Mouse (Mus musculus) kidney, postnatal 0 days (tissue): ENCODE measurements around the gene Pygm. TPM values are rescaled to one million over a fixed set of nuclear protein-coding genes. Genes with fewer than 3 reads are reported as not detected.

Source experiments
- ATAC-seq: fragments of 200-750 bp; cut with Nextera tagmentation; replicated peaks from 2 replicates; pipeline ENCODE4 v1.8.0; 2017; ENCODE audit warnings: low read depth, moderate number of reproducible peaks, moderate TSS enrichment, moderate library complexity; ENCODE audit not compliant: low FRiP score
- DNase-seq: peaks from one replicate; pipeline ENCODE4 v3.0.0-alpha.2; 2016; ENCODE audit warnings: low spot score
- H3K27ac ChIP-seq: fragments of 300-500 bp; sonication (generic); 2 replicates; pipeline ENCODE4 v1.5.1; 2014; ENCODE audit warnings: mild to moderate bottlenecking
- H3K27me3 ChIP-seq: fragments of 300-500 bp; sonication (generic); 2 replicates; pipeline ENCODE4 v1.6.1; 2014; ENCODE audit warnings: low read length, mixed read lengths; ENCODE audit not compliant: insufficient read depth
- H3K36me3 ChIP-seq: fragments of 300-500 bp; sonication (generic); 2 replicates; pipeline ENCODE4 v1.6.1; 2014; ENCODE audit warnings: low read length, mixed read lengths; ENCODE audit not compliant: insufficient read depth
- H3K4me1 ChIP-seq: fragments of 300-500 bp; sonication (generic); replicated peaks from 2 replicates; pipeline ENCODE4 v1.6.1; 2014; ENCODE audit warnings: antibody characterized with exemption, low read length, mixed read lengths; ENCODE audit not compliant: insufficient read depth
- H3K4me2 ChIP-seq: fragments of 300-500 bp; sonication (generic); 2 replicates; pipeline ENCODE4 v1.6.1; 2014; ENCODE audit warnings: mild to moderate bottlenecking, low read length, moderate library complexity, mixed read lengths
- H3K4me3 ChIP-seq: fragments of 300-500 bp; sonication (generic); replicated peaks from 2 replicates; pipeline ENCODE4 v1.5.1; 2014; ENCODE audit warnings: low read depth, low read length
- H3K9ac ChIP-seq: fragments of 300-500 bp; sonication (generic); 2 replicates; pipeline ENCODE4 v1.6.1; 2014; ENCODE audit warnings: low read depth, low read length
- H3K9me3 ChIP-seq: fragments of 300-500 bp; sonication (generic); replicated peaks from 2 replicates; pipeline ENCODE4 v1.6.1; 2016; ENCODE audit warnings: low read length, inconsistent platforms, mixed read lengths
- CTCF ChIP-seq: IDR thresholded peaks from 2 replicates; pipeline ENCODE4 v1.5.1; 2016; ENCODE audit warnings: antibody characterized with exemption, low read depth, mild to moderate bottlenecking, moderate library complexity
- WGBS: fragments of 180-500 bp; shearing (Covaris S2); extraction: QIAGEN DNeasy Blood & Tissue Kit; methylation state at CpG from one replicate; pipeline ENCODE4 v1.1.7; 2014; 5-methylcytosine and 5-hydroxymethylcytosine counted together
- polyA plus RNA-seq: library from polyadenylated mRNA; unstranded; fragments of >200 nt; fragmentation: Nextera tagmentation; extraction: Ambion mirVana; gene quantifications from 2 replicates; pipeline ENCODE4 v1.2.1, GENCODE M21; 2015

The Pygm gene
- polyA plus RNA-seq, 1 experiment from 2014 or later, result 24.5 TPM

DNA sequence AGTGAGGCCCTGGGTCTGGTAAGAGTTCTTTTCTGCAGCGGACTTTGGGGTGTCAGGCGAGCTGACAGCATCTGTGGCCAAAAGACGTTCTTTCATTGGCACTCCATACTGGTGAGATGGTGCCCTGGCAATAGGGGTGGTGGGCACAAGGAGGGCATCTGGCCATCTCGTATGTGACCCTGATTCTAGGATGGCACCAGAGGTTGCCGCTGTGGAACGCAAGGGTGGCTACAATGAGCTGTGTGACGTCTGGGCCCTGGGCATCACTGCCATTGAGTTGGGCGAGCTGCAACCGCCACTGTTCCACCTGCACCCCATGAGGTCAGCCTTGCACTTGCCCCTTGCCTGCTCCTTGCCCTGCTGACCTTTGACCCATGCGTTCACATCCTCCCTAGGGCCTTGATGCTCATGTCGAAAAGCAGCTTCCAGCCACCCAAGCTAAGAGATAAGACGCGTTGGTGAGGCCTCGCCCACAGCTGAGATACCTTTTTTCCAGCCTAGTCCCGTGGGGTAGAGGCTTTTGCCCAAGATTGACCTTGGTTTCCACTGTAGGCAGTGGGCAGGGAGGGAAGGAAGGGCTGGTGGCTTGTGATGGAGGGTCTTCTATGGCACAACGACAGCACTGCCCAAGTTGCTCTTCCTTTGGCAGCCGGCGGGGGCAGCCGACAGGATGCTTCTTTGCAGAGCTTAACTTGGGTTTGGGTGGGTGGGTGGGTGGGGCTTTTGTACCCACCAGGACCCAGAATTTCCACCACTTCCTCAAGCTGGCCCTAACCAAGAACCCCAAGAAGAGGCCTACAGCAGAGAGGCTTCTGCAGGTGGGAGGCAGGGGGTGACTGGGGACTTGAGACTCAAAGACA, 40.9 kb upstream of the Pygm start:
- no peak overlapping the region for H3K4me2 ChIP-seq
- no peak overlapping the region for H3K4me3 ChIP-seq
- peaks cover 28% of the 10 kb centered on the region for H3K36me3 ChIP-seq
- no peaks in the 10 kb centered on the region for H3K9me3 ChIP-seq
- DNase-seq (no peak), ATAC-seq (no peak)
- no peak overlapping the region for H3K9ac ChIP-seq
- peaks cover 17% of the 10 kb centered on the region for H3K4me1 ChIP-seq
- no peak for TF ChIP-seq CTCF
- H3K27me3 ChIP-seq, result no peaks in the 10 kb centered on the region
- H3K27ac ChIP-seq, result no peak overlapping the region
- 83% methylated on average over 19 of the region's 19 CpGs for WGBS

DNA sequence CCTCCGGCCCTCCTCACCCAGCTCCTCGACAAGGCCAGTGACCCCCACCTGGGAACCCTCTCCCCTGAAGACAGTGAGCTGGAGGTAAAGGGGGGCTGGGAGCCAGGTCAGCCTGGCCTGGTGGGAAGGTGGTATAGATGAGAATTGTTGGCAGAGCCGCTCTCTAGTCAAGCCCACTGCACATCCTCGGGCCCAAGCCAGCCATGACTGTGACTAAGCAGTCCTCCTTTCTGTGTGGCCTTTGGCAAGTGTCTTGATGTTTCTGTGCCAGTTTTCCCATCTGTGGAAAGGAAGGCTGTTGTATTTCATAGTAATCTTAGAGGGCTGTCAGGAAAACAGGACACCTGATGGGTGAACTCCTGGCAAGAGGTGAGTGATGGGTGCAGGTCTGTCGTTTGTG, 40.2 kb upstream of the Pygm start:
- H3K36me3 ChIP-seq, result peaks cover 21% of the 10 kb centered on the region
- peaks cover 17% of the 10 kb centered on the region for H3K4me1 ChIP-seq
- 89% methylated on average over 5 of the region's 5 CpGs for WGBS
- no peak overlapping the region for H3K27ac ChIP-seq
- H3K9me3 ChIP-seq, result no peaks in the 10 kb centered on the region
- no peak for ATAC-seq
- no peaks in the 10 kb centered on the region for H3K27me3 ChIP-seq
- no peak overlapping the region for H3K4me3 ChIP-seq
- DNase-seq, result no peak
- TF ChIP-seq CTCF, result no peak
- no peak overlapping the region for H3K4me2 ChIP-seq
- H3K9ac ChIP-seq, result no peak overlapping the region

DNA sequence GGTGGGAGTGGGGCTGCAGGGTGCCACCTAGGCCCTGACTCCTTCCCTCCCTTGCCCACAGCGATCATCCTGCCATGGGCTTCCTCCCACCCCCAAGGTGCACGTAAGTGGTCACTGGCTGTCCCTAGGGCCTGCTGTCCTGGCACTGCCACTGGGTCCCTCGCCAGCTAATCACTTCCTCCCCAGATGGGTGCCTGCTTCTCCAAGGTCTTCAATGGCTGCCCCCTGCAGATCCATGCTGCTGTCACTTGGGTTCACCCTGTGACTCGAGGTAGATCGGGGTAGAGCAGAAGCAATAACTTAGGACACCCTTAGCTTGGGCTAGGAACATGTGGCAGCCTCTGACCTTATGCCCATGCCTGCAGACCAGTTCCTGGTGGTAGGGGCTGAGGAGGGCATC, 38.2 kb upstream of the Pygm start:
- TF ChIP-seq CTCF, result no peak
- Histone ChIP-seq H3K9ac (no peak overlapping the region), H3K4me1 (0 out of 2 replicates have a peak, but pooled peaks cover 8% of the 10 kb centered on the region), H3K9me3 (no peaks in the 10 kb centered on the region), H3K36me3 (peaks cover 17% of the 10 kb centered on the region), H3K4me3 (no peak overlapping the region), H3K4me2 (no peak overlapping the region), H3K27ac (no peak overlapping the region), H3K27me3 (no peaks in the 10 kb centered on the region)
- 86% methylated on average over 5 of the region's 5 CpGs for WGBS
- ATAC-seq, result no peak
- DNase-seq, result no peak

DNA sequence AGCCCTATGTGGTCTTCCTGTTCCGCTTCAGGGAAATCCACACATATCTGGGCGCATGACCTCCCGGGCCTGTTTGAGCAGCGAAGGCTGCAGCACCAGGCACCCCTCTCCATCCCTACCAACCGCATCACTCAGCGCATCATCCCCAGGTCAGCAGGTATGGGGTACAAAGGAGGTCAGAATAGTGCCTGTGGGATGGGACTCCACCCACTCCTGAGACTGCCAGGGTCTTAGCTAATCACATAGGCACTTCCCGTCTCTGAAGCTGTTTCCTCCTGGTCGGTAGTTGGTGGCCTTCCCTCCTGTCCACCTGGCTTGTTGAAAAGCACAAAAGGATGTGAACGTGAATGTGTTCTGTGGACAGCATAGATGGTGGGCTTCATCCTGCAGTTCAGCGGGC, 37.5 kb upstream of the Pygm start:
- 89% methylated on average over 10 of the region's 10 CpGs for WGBS
- H3K27ac ChIP-seq, result no peak overlapping the region
- no peaks in the 10 kb centered on the region for H3K27me3 ChIP-seq
- no peak overlapping the region for H3K9ac ChIP-seq
- H3K4me2 ChIP-seq, result no peak overlapping the region
- DNase-seq (no peak), ATAC-seq (no peak)
- TF ChIP-seq CTCF, result no peak
- 0 out of 2 replicates have a peak, but pooled peaks cover 8% of the 10 kb centered on the region for H3K4me1 ChIP-seq
- no peaks in the 10 kb centered on the region for H3K9me3 ChIP-seq
- H3K36me3 ChIP-seq, result peaks cover 17% of the 10 kb centered on the region
- H3K4me3 ChIP-seq, result no peak overlapping the region

DNA sequence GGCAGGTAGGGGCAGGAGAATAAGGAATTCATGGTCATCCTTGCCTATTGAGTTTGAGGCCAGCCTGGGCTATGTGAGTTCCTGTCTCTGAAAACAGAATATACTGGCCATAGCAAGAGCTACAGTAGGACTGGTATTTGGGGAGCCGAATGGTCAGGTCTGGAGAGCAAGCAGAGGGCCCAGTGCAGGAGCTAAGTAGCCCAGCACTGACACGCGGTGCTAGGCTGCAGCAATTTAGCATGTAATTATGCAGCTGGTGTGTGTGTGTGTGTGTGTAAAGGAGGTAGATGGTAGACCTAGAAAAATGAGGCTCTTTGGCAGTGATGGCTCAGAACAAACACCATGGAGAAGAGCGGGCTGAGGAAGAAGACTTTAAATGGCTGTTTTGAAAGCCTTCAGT, 36.6 kb upstream of the Pygm start:
- Histone ChIP-seq H3K9ac (no peak overlapping the region), H3K4me3 (no peak overlapping the region), H3K27ac (no peak overlapping the region), H3K4me2 (no peak overlapping the region), H3K36me3 (peaks cover 17% of the 10 kb centered on the region), H3K9me3 (no peaks in the 10 kb centered on the region), H3K27me3 (no peaks in the 10 kb centered on the region), H3K4me1 (0 out of 2 replicates have a peak, but pooled peaks cover 4% of the 10 kb centered on the region)
- TF ChIP-seq CTCF, result no peak
- ATAC-seq (no peak), DNase-seq (no peak)
- 91% methylated on average over 4 of the region's 4 CpGs for WGBS

DNA sequence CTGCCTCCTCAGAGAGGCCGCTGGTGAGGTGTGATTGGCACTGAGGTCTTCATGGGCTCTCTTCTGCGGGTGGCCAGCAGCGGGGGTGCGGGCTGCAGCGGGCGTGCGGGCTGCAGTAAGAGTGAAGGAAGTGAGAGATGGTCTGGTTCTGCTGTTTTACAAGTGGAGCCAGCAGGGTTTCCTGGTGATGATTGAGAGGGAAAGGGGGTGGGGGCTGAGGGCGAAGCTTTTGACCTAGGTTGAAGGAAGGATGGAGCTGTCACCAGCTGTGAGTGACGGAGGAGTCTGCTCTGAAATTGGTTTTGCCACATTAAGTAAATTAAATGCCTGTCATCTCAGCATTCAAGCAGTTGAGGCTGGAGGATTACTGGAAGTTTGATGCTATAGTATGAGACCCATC, 35.5 kb upstream of the Pygm start:
- DNase-seq, result no peak
- Histone ChIP-seq H3K4me2 (no peak overlapping the region), H3K4me1 (0 out of 2 replicates have a peak, but pooled peaks cover 4% of the 10 kb centered on the region), H3K36me3 (peaks cover 25% of the 10 kb centered on the region), H3K9me3 (no peaks in the 10 kb centered on the region), H3K9ac (no peak overlapping the region), H3K27me3 (no peaks in the 10 kb centered on the region), H3K27ac (0 out of 2 replicates have a peak overlapping the region, but pooled peaks have one; percentile 6), H3K4me3 (no peak overlapping the region)
- no peak for TF ChIP-seq CTCF
- no peak for ATAC-seq
- WGBS, result 61% methylated on average over 9 of the region's 9 CpGs
